Mouse (Mus musculus) limb, embryonic 11.5 days (tissue): Measurements from ENCODE around the gene Nxn. TPM values are rescaled to one million over a fixed set of nuclear protein-coding genes. Genes with fewer than 3 reads are reported as not detected.

ENCODE experiments used
- ATAC-seq: fragments of 200-750 bp; cut with Nextera tagmentation; 2 replicates; pipeline ENCODE4 v1.8.0; 2017; ENCODE audit warnings: low read depth; ENCODE audit not compliant: insufficient number of reproducible peaks, low FRiP score, low TSS enrichment
- DNase-seq: peaks from one replicate; pipeline ENCODE4 v3.0.0-alpha.2; 2015; ENCODE audit warnings: low spot score
- H3K27ac ChIP-seq: fragments of 300-500 bp; sonication (generic); replicated peaks from 2 replicates; pipeline ENCODE4 v1.5.1; 2014; ENCODE audit warnings: low read depth, mild to moderate bottlenecking, low read length
- H3K27me3 ChIP-seq: fragments of 300-500 bp; sonication (generic); 2 replicates; pipeline ENCODE4 v1.6.1; 2014; ENCODE audit warnings: mild to moderate bottlenecking, low read length, mixed read lengths; ENCODE audit not compliant: control insufficient read depth, insufficient read depth
- H3K36me3 ChIP-seq: fragments of 300-500 bp; sonication (generic); 2 replicates; pipeline ENCODE4 v1.6.1; 2014; ENCODE audit warnings: mild to moderate bottlenecking, low read length, moderate library complexity, mixed read lengths; ENCODE audit not compliant: control insufficient read depth, insufficient read depth
- H3K4me1 ChIP-seq: fragments of 300-500 bp; sonication (generic); 2 replicates; pipeline ENCODE4 v1.6.1; 2014; ENCODE audit warnings: low read length, mixed read lengths; ENCODE audit not compliant: control insufficient read depth, insufficient read depth
- H3K4me2 ChIP-seq: fragments of 300-500 bp; sonication (generic); 2 replicates; pipeline ENCODE4 v1.6.1; 2014; ENCODE audit warnings: low read depth, mild to moderate bottlenecking, moderate library complexity; ENCODE audit not compliant: severe bottlenecking
- H3K4me3 ChIP-seq: fragments of 300-500 bp; sonication (generic); 2 replicates; pipeline ENCODE4 v1.5.1; 2014; ENCODE audit warnings: low read depth, low read length
- H3K9ac ChIP-seq: fragments of 300-500 bp; sonication (generic); 2 replicates; pipeline ENCODE4 v1.6.1; 2014; ENCODE audit warnings: mild to moderate bottlenecking, low read length
- H3K9me3 ChIP-seq: fragments of 300-500 bp; sonication (generic); 2 replicates; pipeline ENCODE4 v1.6.1; 2016; ENCODE audit warnings: low read length; ENCODE audit not compliant: control insufficient read depth
- WGBS: fragments of 180-500 bp; shearing (Covaris S2); extraction: QIAGEN DNeasy Blood & Tissue Kit; methylation state at CpG from one replicate; pipeline ENCODE4 v1.1.7; 2014; 5-methylcytosine and 5-hydroxymethylcytosine counted together
- polyA plus RNA-seq: library from polyadenylated mRNA; unstranded; fragments of >200 nt; fragmentation: Nextera tagmentation; extraction: Ambion mirVana; gene quantifications from 2 replicates; pipeline ENCODE4 v1.2.1, GENCODE M21; 2014

Gene Nxn
- polyA plus RNA-seq, 1 experiment from 2014 or later: 45.7 TPM

GRCm38 (mm10) chr11:76262611-76263351 is 136.2 kb downstream of the Nxn start:
- H3K9ac ChIP-seq: peak overlapping the region; percentile 40
- H3K4me2 ChIP-seq: peak overlapping the region; percentile 10; the same call in 1 of the 2 replicates
- H3K27ac ChIP-seq: no peak overlapping the region
- 10% methylated on average over 19 of the region's 19 CpGs for WGBS
- DNase-seq (no peak), ATAC-seq (no peak)
- peaks cover 15% of the 10 kb centered on the region for H3K4me1 ChIP-seq
- H3K36me3 ChIP-seq: peaks cover 4% of the 10 kb centered on the region; the same call in 1 of the 2 replicates
- H3K9me3 ChIP-seq: no peaks in the 10 kb centered on the region
- no peaks in the 10 kb centered on the region for H3K27me3 ChIP-seq
- H3K4me3 ChIP-seq: no peak overlapping the region

GRCm38 (mm10) chr11:76261224-76261623 is 137.7 kb downstream of the Nxn start:
- WGBS: 83% methylated on average over 12 of the region's 12 CpGs
- DNase-seq: no peak
- ATAC-seq: no peak
- no peak overlapping the region for H3K4me2 ChIP-seq
- no peak overlapping the region for H3K4me3 ChIP-seq
- no peak overlapping the region for H3K9ac ChIP-seq
- H3K27me3 ChIP-seq: no peaks in the 10 kb centered on the region
- no peaks in the 10 kb centered on the region for H3K9me3 ChIP-seq
- H3K36me3 ChIP-seq: peaks cover 4% of the 10 kb centered on the region; the same call in 1 of the 2 replicates
- H3K4me1 ChIP-seq: peaks cover 27% of the 10 kb centered on the region
- no peak overlapping the region for H3K27ac ChIP-seq

- 77% methylated on average over 10 of the region's 10 CpGs for WGBS
- Histone ChIP-seq H3K27ac (no peak overlapping the region), H3K9ac (no peak overlapping the region), H3K9me3 (no peaks in the 10 kb centered on the region), H3K4me1 (peaks cover 35% of the 10 kb centered on the region), H3K4me3 (no peak overlapping the region), H3K36me3 (peaks cover 4% of the 10 kb centered on the region; the same call in 1 of the 2 replicates), H3K4me2 (no peak overlapping the region), H3K27me3 (no peaks in the 10 kb centered on the region)
- ATAC-seq (no peak), DNase-seq (no peak)
These were observed 138.5 kb downstream of the Nxn start for GRCm38 (mm10) chr11:76260208-76261050.

- Histone ChIP-seq H3K4me3 (no peak overlapping the region), H3K36me3 (peaks cover 4% of the 10 kb centered on the region; the same call in 1 of the 2 replicates), H3K27me3 (no peaks in the 10 kb centered on the region), H3K27ac (no peak overlapping the region), H3K9ac (no peak overlapping the region), H3K4me1 (peaks cover 41% of the 10 kb centered on the region), H3K4me2 (no peak overlapping the region), H3K9me3 (no peaks in the 10 kb centered on the region)
- no peak for DNase-seq
- 83% methylated on average over 6 of the region's 6 CpGs for WGBS
- no peak for ATAC-seq
These were observed 140.4 kb downstream of the Nxn start for GRCm38 (mm10) chr11:76258511-76258910.

- no peak for DNase-seq
- Histone ChIP-seq H3K27me3 (no peaks in the 10 kb centered on the region), H3K4me2 (no peak overlapping the region), H3K9me3 (no peaks in the 10 kb centered on the region), H3K27ac (no peak overlapping the region), H3K9ac (no peak overlapping the region), H3K36me3 (peaks cover 4% of the 10 kb centered on the region; the same call in 1 of the 2 replicates), H3K4me1 (peaks cover 31% of the 10 kb centered on the region), H3K4me3 (no peak overlapping the region)
- 57% methylated on average over 4 of the region's 4 CpGs for WGBS
- no peak for ATAC-seq
These were observed 141.6 kb downstream of the Nxn start for GRCm38 (mm10) chr11:76257386-76257785.

- WGBS: under 1% methylated on average over 5 of the region's 5 CpGs
- ATAC-seq: peak; percentile 65; the same call in 1 of the 2 replicates
These were observed 142.8 kb downstream of the Nxn start for GRCm38 (mm10) chr11:76256129-76256528.

GRCm38 (mm10) chr11:76255431-76256001 is 143.4 kb downstream of the Nxn start:
- H3K9me3 ChIP-seq: no peaks in the 10 kb centered on the region

More at GRCm38 (mm10) chr11:76256129-76256528, 142.8 kb downstream of the Nxn start:
- Histone ChIP-seq H3K9me3 (no peaks in the 10 kb centered on the region), H3K4me3 (no peak overlapping the region), H3K36me3 (peaks cover 5% of the 10 kb centered on the region; the same call in 1 of the 2 replicates), H3K4me1 (peaks cover 29% of the 10 kb centered on the region), H3K27ac (peak overlapping the region; percentile 75), H3K9ac (no peak overlapping the region), H3K27me3 (no peaks in the 10 kb centered on the region), H3K4me2 (no peak overlapping the region)
- peak; percentile 78 for DNase-seq

GRCm38 (mm10) chr11:76253918-76254264 is 145.0 kb downstream of the Nxn start:
- H3K9me3 ChIP-seq: no peaks in the 10 kb centered on the region
- H3K9ac ChIP-seq: no peak overlapping the region; the same call in 1 of the 2 replicates
- H3K4me3 ChIP-seq: no peak overlapping the region
- H3K4me2 ChIP-seq: no peak overlapping the region
- no peaks in the 10 kb centered on the region for H3K27me3 ChIP-seq
- WGBS: 87% methylated on average over 4 of the region's 4 CpGs
- DNase-seq: no peak
- ATAC-seq: no peak; the same call in 1 of the 2 replicates
- H3K36me3 ChIP-seq: peaks cover 13% of the 10 kb centered on the region; the same call in 1 of the 2 replicates
- H3K27ac ChIP-seq: no peak overlapping the region
- H3K4me1 ChIP-seq: peaks cover 29% of the 10 kb centered on the region

More at GRCm38 (mm10) chr11:76255431-76256001, 143.4 kb downstream of the Nxn start:
- Histone ChIP-seq H3K4me2 (no peak overlapping the region), H3K27ac (peak overlapping the region; percentile 75), H3K36me3 (peaks cover 9% of the 10 kb centered on the region; the same call in 1 of the 2 replicates), H3K4me1 (peaks cover 29% of the 10 kb centered on the region), H3K9ac (peak overlapping the region; percentile 19; the same call in 1 of the 2 replicates), H3K27me3 (no peaks in the 10 kb centered on the region), H3K4me3 (no peak overlapping the region)
- no peak for DNase-seq
- ATAC-seq: peak; percentile 11; the same call in 1 of the 2 replicates
- WGBS: 35% methylated on average over 4 of the region's 4 CpGs
